Mouse (Mus musculus): Measurements from ENCODE around the gene Antxr1. TPM values are rescaled to one million over a fixed set of nuclear protein-coding genes. Genes with fewer than 3 reads are reported as not detected.

The Antxr1 gene
- total and polyA plus RNA-seq, 2 experiments = 0.28 to 0.92 TPM

DNA sequence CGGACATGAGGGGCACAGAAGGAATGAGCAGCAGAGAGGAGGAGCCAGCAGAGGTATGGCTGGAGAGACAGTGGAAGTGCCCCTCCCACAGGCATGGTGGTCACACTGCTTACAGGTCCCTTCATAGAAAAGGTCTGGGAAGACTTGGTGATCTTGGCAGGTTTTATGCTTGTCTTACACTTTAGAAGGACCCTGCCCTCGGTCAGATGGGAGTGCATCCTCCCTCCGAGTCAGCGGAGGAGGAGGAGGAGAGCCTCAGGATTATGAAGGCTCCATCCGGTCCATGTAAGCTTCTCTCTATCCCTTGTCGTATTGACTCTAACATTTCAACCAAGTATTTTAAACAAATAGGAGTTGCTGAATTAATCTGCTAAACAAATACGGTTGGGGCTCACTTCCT, 65.7 kb downstream of the Antxr1 start:
- no peaks in the 10 kb centered on the region for H3K36me3 ChIP-seq (ENCODE audit: control insufficient read depth, insufficient read depth, low read length)
- H3K4me1 ChIP-seq (ENCODE audit: control insufficient read depth, insufficient read depth, low read length) = peaks cover 10% of the 10 kb centered on the region; the same call in 1 of the 2 replicates
- no peaks in the 10 kb centered on the region for H3K27me3 ChIP-seq (ENCODE audit: control insufficient read depth, insufficient read depth, low read length)
- H3K9ac ChIP-seq (ENCODE audit: low read depth, low read length) = no peak overlapping the region
- H3K27ac ChIP-seq (replicated peaks; ENCODE audit: insufficient read depth, low read depth, low read length) = no peak overlapping the region
- H3K4me3 ChIP-seq (ENCODE audit: insufficient read depth, low read depth, low read length) = no peak overlapping the region
- no peak for DNase-seq (ENCODE audit: extremely low read depth, low read depth, low spot score)
- WGBS = 76% methylated on average over 7 of the region's 7 CpGs
- TF ChIP-seq CTCF (IDR thresholded peaks at IDR 0.05; ENCODE audit: low read depth, low read length) (no peak), POLR2A (IDR thresholded peaks at IDR 0.05; ENCODE audit: extremely low read depth, insufficient read depth, low read length) (no peak)
- H3K79me2 ChIP-seq (ENCODE audit: control insufficient read depth, insufficient read depth, low read length) = no peaks in the 10 kb centered on the region

GRCm38 (mm10) chr6:87262666-87263065, 73.0 kb downstream of the Antxr1 start:
- TF ChIP-seq CTCF (IDR thresholded peaks at IDR 0.05; ENCODE audit: low read depth, low read length) (no peak), POLR2A (IDR thresholded peaks at IDR 0.05; ENCODE audit: extremely low read depth, insufficient read depth, low read length) (no peak)
- Histone ChIP-seq H3K27ac (replicated peaks; ENCODE audit: insufficient read depth, low read depth, low read length) (no peak overlapping the region), H3K27me3 (ENCODE audit: control insufficient read depth, insufficient read depth, low read length) (no peaks in the 10 kb centered on the region)

DNA sequence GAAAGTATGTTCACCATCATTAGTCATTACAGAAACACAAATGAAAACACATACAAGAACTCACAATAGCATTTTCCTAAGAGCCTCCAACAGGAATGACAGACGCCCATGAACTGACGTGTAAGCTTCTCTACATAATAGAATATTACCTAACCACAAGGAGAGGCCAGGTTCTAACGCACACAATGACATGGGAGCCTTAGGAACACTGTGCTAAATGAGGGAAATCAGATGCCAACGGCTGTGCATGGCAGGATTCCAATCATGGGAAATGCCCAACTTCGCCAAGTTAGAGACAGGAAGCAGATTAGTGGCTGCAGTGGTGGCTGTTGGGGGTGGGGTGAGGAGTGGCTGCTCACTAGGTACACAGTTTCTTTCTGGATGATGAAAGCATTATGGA, 76.6 kb downstream of the Antxr1 start:
- DNase-seq (ENCODE audit: extremely low read depth, low read depth, low spot score) = peak; percentile 77
- 21% methylated on average over 5 of the region's 5 CpGs for WGBS
- H3K4me1 ChIP-seq (ENCODE audit: control insufficient read depth, insufficient read depth, low read length) = peaks cover 28% of the 10 kb centered on the region
- no peaks in the 10 kb centered on the region for H3K79me2 ChIP-seq (ENCODE audit: control insufficient read depth, insufficient read depth, low read length)
- H3K27me3 ChIP-seq (ENCODE audit: control insufficient read depth, insufficient read depth, low read length) = no peaks in the 10 kb centered on the region
- H3K9ac ChIP-seq (ENCODE audit: low read depth, low read length) = no peak overlapping the region
- H3K36me3 ChIP-seq (ENCODE audit: control insufficient read depth, insufficient read depth, low read length) = no peaks in the 10 kb centered on the region
- H3K4me3 ChIP-seq (ENCODE audit: insufficient read depth, low read depth, low read length) = no peak overlapping the region
- TF ChIP-seq CTCF (IDR thresholded peaks at IDR 0.05; ENCODE audit: low read depth, low read length) = no peak
- TF ChIP-seq POLR2A (IDR thresholded peaks at IDR 0.05; ENCODE audit: extremely low read depth, insufficient read depth, low read length) = no peak
- 0 out of 2 replicates have a peak overlapping the region, but pooled peaks have one; percentile 29 for H3K27ac ChIP-seq (replicated peaks; ENCODE audit: insufficient read depth, low read depth, low read length)

More at GRCm38 (mm10) chr6:87262666-87263065, 73.0 kb downstream of the Antxr1 start:
- Histone ChIP-seq H3K36me3 (ENCODE audit: control insufficient read depth, insufficient read depth, low read length) (no peaks in the 10 kb centered on the region), H3K9ac (ENCODE audit: low read depth, low read length) (no peak overlapping the region), H3K79me2 (ENCODE audit: control insufficient read depth, insufficient read depth, low read length) (no peaks in the 10 kb centered on the region), H3K4me1 (ENCODE audit: control insufficient read depth, insufficient read depth, low read length) (peaks cover 21% of the 10 kb centered on the region), H3K4me3 (ENCODE audit: insufficient read depth, low read depth, low read length) (no peak overlapping the region)
- WGBS = 11% methylated on average over 2 of the region's 2 CpGs
- DNase-seq (ENCODE audit: extremely low read depth, low read depth, low spot score) = peak; percentile 59

DNA sequence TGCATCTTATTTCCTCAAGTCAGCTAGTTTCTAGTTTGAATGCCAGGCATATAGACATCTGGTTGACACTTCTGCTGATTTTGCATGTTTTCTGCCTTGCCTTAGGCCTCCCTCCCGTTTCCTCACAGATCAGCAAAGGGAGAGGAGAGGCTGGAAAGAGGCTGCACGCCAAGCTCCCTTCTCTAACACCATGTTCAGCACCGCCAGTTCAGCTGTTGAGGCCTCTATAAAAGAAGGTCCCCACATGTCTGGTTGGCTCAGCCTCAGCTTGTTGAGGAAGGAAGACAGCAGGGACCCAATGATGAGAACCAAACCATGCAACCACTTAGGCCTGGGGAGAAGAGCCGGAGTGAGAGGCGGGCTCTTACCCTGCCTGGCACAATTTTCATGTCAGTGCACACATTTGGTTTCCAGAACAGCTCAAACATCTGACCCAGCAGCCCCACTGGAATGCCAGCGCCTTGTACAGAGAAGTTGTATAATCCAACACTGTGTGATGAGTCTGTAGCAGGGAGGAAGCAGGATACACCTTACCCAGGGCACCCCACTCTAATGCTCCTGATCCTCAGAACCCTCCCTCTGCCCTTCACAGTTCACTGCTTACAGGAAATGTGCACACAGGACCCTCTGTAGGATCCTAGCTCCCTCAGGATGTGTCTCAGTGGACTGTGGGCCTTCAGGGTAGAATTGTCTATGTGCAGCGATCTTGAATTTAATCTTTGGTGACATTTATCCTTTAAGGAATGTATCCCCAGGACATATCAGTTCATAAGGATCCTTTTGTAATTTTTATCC, 77.4 kb downstream of the Antxr1 start:
- WGBS = 64% methylated on average over 7 of the region's 7 CpGs
- no peak for TF ChIP-seq POLR2A (IDR thresholded peaks at IDR 0.05; ENCODE audit: extremely low read depth, insufficient read depth, low read length)
- TF ChIP-seq CTCF (IDR thresholded peaks at IDR 0.05; ENCODE audit: low read depth, low read length) = no peak
- Histone ChIP-seq H3K4me3 (ENCODE audit: insufficient read depth, low read depth, low read length) (no peak overlapping the region), H3K79me2 (ENCODE audit: control insufficient read depth, insufficient read depth, low read length) (no peaks in the 10 kb centered on the region), H3K27me3 (ENCODE audit: control insufficient read depth, insufficient read depth, low read length) (no peaks in the 10 kb centered on the region), H3K9ac (ENCODE audit: low read depth, low read length) (no peak overlapping the region), H3K27ac (replicated peaks; ENCODE audit: insufficient read depth, low read depth, low read length) (peak overlapping the region; percentile 18), H3K4me1 (ENCODE audit: control insufficient read depth, insufficient read depth, low read length) (peaks cover 28% of the 10 kb centered on the region), H3K36me3 (ENCODE audit: control insufficient read depth, insufficient read depth, low read length) (no peaks in the 10 kb centered on the region)
- DNase-seq (ENCODE audit: extremely low read depth, low read depth, low spot score) = peak; percentile 28

GRCm38 (mm10) chr6:87257471-87257870, 78.2 kb downstream of the Antxr1 start:
- no peak for TF ChIP-seq CTCF (IDR thresholded peaks at IDR 0.05; ENCODE audit: low read depth, low read length)
- TF ChIP-seq POLR2A (IDR thresholded peaks at IDR 0.05; ENCODE audit: extremely low read depth, insufficient read depth, low read length) = no peak
- Histone ChIP-seq H3K27ac (replicated peaks; ENCODE audit: insufficient read depth, low read depth, low read length) (peak overlapping the region; percentile 78), H3K9ac (ENCODE audit: low read depth, low read length) (no peak overlapping the region), H3K4me1 (ENCODE audit: control insufficient read depth, insufficient read depth, low read length) (peaks cover 24% of the 10 kb centered on the region), H3K27me3 (ENCODE audit: control insufficient read depth, insufficient read depth, low read length) (no peaks in the 10 kb centered on the region), H3K36me3 (ENCODE audit: control insufficient read depth, insufficient read depth, low read length) (no peaks in the 10 kb centered on the region), H3K4me3 (ENCODE audit: insufficient read depth, low read depth, low read length) (no peak overlapping the region), H3K79me2 (ENCODE audit: control insufficient read depth, insufficient read depth, low read length) (no peaks in the 10 kb centered on the region)
- DNase-seq (ENCODE audit: extremely low read depth, low read depth, low spot score) = peak; percentile 99
- WGBS = 13% methylated on average over 4 of the region's 4 CpGs

GRCm38 (mm10) chr6:87255668-87256067, 80.0 kb downstream of the Antxr1 start:
- WGBS = 86% methylated on average over 12 of the region's 12 CpGs
- Histone ChIP-seq H3K27me3 (ENCODE audit: control insufficient read depth, insufficient read depth, low read length) (no peaks in the 10 kb centered on the region), H3K4me3 (ENCODE audit: insufficient read depth, low read depth, low read length) (no peak overlapping the region), H3K36me3 (ENCODE audit: control insufficient read depth, insufficient read depth, low read length) (no peaks in the 10 kb centered on the region), H3K79me2 (ENCODE audit: control insufficient read depth, insufficient read depth, low read length) (no peaks in the 10 kb centered on the region), H3K9ac (ENCODE audit: low read depth, low read length) (no peak overlapping the region), H3K4me1 (ENCODE audit: control insufficient read depth, insufficient read depth, low read length) (peaks cover 23% of the 10 kb centered on the region), H3K27ac (replicated peaks; ENCODE audit: insufficient read depth, low read depth, low read length) (no peak overlapping the region)
- no peak for DNase-seq (ENCODE audit: extremely low read depth, low read depth, low spot score)
- TF ChIP-seq POLR2A (IDR thresholded peaks at IDR 0.05; ENCODE audit: extremely low read depth, insufficient read depth, low read length) (no peak), CTCF (IDR thresholded peaks at IDR 0.05; ENCODE audit: low read depth, low read length) (no peak)
